Mouse (Mus musculus): Measurements from ENCODE around the gene Gm6710. TPM values are rescaled to one million over a fixed set of nuclear protein-coding genes. Genes with fewer than 3 reads are reported as not detected.

The Gm6710 gene
- 3.8 TPM for polyA plus RNA-seq (2017; shearing (Covaris generic))

DNA sequence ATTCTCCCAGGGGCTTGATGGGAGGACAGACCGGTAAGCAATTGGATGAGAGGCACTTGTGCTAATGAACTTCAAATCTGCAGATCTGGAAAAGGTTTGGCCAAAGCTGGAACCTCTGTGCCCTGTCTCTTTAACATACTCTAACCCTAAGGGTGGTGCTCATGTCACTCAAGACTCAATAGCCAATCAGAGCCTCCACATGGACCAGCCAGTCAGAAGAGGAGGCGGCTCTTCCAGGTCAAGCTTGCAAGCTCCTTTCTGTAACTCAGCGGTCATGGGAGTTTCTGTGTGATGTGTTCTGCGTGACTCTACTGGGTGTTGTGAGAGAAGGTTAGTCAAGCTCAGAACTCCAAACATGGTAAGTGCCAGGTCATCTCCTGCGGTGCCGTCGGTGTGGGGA lies at the start of gene Gm6710:
Gene Gm6710, plus strand, starts transcription at position 196 of the 400 bp plus-strand sequence.

Other genes starting within 250 kb of the Gm6710 start
- 3.1 TPM for gene Gm11007, start 225.2 kb upstream of the Gm6710 start, polyA plus RNA-seq (2017; shearing (Covaris generic))
- gene Zfp969, start 165.6 kb upstream of the Gm6710 start, polyA plus RNA-seq (2017; shearing (Covaris generic)): not detected
- gene Gm2007, start 127.7 kb upstream of the Gm6710 start, polyA plus RNA-seq (2017; shearing (Covaris generic)): 3.1 TPM
- not detected for gene Gm14288, start 68.1 kb upstream of the Gm6710 start, polyA plus RNA-seq (2017; shearing (Covaris generic))
- 1.5 TPM for gene Zfp966, start 61.9 kb downstream of the Gm6710 start, polyA plus RNA-seq (2017; shearing (Covaris generic))
- gene Gm2026, start 96.1 kb downstream of the Gm6710 start, polyA plus RNA-seq (2017; shearing (Covaris generic)): 2.8 TPM

Data from naive thymus-derived CD4-positive, alpha-beta T cell, adult 5 months (primary cell).